Mouse (Mus musculus): Measurements from ENCODE around the gene Itpkc.

- TF ChIP-seq MAFK (IDR thresholded peaks at IDR 0.05; ENCODE audit: insufficient read depth, low read depth, low read length) = no peak
- TF ChIP-seq HCFC1 (IDR thresholded peaks at IDR 0.05; ENCODE audit: borderline replicate concordance, insufficient read depth, low read length) = no peak
- TF ChIP-seq ZNF384 (IDR thresholded peaks at IDR 0.05; ENCODE audit: low read depth, low read length) = no peak
These were observed 63.3 kb downstream of the Itpkc start for GRCm38 (mm10) chr7:27165007-27165655.
